Mouse (Mus musculus) brain, embryonic 14.5 days (tissue): ENCODE data around the gene Plod3.

Source experiments
- CTCF ChIP-seq: fragments of 200-500 bp; IDR thresholded peaks from 2 replicates; pipeline ENCODE4 v1.5.1; 2012; ENCODE audit warnings: inconsistent platforms, mild to moderate bottlenecking, moderate library complexity, borderline replicate concordance; ENCODE audit not compliant: insufficient read depth, insufficient read length; ENCODE audit errors: extremely low read depth
- POLR2A ChIP-seq: fragments of 200-500 bp; IDR thresholded peaks from 2 replicates; pipeline ENCODE4 v1.6.1; 2012; ENCODE audit warnings: mild to moderate bottlenecking, inconsistent platforms, borderline replicate concordance; ENCODE audit not compliant: poor library complexity, insufficient read depth, insufficient read length, severe bottlenecking; ENCODE audit errors: extremely low read depth

GRCm38 (mm10) chr5:136942781-136943180, 44.0 kb upstream of the Plod3 start:
- TF ChIP-seq POLR2A (no peak), CTCF (no peak)
